Mouse (Mus musculus): ENCODE results near the gene Lmf2.

The Lmf2 gene

DNA sequence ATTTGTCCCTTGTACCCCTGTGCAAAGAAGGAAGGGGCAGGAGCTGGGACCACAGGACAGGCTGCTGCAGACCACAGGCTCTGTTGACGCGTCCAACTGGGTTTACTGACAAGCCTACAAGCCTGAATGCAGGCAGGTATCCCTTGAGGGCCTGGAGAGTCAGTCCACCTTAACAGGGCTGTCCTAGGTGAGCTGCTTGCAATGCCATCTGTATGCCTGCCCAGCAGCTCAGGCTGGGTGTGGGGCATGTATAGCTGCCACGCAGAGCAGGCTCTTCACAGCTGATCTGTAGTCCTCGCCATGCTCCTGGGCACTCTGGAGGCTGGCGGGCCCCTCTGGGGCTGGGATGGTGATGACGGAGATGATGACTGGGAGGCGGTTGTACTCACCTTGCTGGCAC is 29.2 kb upstream of the Lmf2 start, which contains the start of gene Klhdc7b:
TSS of gene Klhdc7b (plus strand) at position 301 of the 400 bp plus-strand sequence.
- TF ChIP-seq POU5F1 (IDR thresholded peaks at IDR 0.05; ENCODE audit: borderline replicate concordance, low read length): no peak
- TF ChIP-seq CTCF (conservative IDR thresholded peaks at IDR 0.05; ENCODE audit: low read length): no peak
- TF ChIP-seq NANOG (IDR thresholded peaks at IDR 0.05; ENCODE audit: borderline replicate concordance, low read length): no peak
- Histone ChIP-seq H3K27me3 (ENCODE audit: insufficient read depth, low read length) (peaks cover 85% of the 10 kb centered on the region), H3K4me1 (replicated peaks; ENCODE audit: low read depth, low read length) (peaks cover 46% of the 10 kb centered on the region), H3K4me3 (replicated peaks; ENCODE audit: low read length) (peak within 1 kb of the TSS; percentile 74), H3K36me3 (ENCODE audit: insufficient read depth, low read length) (no peaks in the 10 kb centered on the region), H3K9me3 (ENCODE audit: low read length) (no peaks in the 10 kb centered on the region)

DNA sequence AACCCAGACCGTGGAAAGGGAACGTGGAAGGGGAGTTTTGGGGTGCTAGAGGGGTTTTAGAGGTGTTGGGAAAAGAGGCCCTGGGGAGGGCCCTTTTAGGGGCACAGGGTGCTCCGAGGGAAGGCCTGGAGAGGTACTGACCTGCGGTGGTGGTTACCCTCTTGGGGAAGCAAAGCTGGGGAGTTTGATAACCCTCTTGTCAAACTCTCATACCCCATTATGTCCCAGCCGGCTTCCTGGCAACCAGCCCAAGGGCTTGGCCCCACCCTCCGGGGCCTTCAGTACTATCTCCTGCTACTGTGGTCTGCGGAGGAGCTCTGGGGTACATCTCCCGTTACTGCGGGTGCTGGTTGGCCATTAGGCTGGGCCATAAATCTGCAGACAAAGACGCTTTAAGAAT is 24.0 kb upstream of the Lmf2 start:
- TF ChIP-seq NANOG (IDR thresholded peaks at IDR 0.05; ENCODE audit: borderline replicate concordance, low read length) (no peak), POU5F1 (IDR thresholded peaks at IDR 0.05; ENCODE audit: borderline replicate concordance, low read length) (no peak), CTCF (conservative IDR thresholded peaks at IDR 0.05; ENCODE audit: low read length) (no peak)
- no peaks in the 10 kb centered on the region for H3K9me3 ChIP-seq (ENCODE audit: low read length)
- peaks cover 44% of the 10 kb centered on the region for H3K4me1 ChIP-seq (replicated peaks; ENCODE audit: low read depth, low read length)
- peaks cover 67% of the 10 kb centered on the region for H3K27me3 ChIP-seq (ENCODE audit: insufficient read depth, low read length)
- no peaks in the 10 kb centered on the region for H3K36me3 ChIP-seq (ENCODE audit: insufficient read depth, low read length)
- peak overlapping the region; percentile 76 for H3K4me3 ChIP-seq (replicated peaks; ENCODE audit: low read length)

DNA sequence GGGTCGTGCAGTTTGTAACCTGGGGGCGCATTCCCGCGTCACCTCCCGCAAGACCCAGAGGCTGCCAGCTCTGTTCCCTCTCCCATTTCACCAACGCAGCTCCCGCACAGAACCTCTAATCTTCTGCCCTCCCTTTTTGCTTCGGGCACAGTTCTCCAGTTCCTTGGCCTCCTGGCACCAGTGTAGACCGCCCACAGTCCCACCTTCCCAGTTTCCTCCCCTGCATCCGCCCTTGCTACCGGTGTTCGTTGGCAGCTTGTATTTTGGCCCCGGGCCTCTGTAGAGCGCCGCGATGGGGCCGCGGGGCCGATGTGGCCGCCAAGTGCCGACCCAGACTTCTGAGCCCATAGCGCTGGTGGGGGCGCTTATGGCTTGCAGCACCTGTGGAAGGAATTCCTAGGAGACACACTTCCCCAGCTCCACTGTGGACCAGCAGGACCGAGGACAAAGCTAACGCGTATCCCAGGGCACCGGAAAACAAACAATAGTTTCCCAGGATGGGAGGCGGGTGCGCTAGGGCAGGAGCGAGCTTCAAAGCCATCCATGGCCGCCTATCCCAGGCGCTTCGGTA is 23.5 kb upstream of the Lmf2 start, which contains the start of gene Odf3b:
TSS of gene Odf3b (minus strand) at position 452 of the 571 bp plus-strand sequence.
- H3K4me3 ChIP-seq (replicated peaks; ENCODE audit: low read length): peak within 1 kb of the TSS; percentile 76
- no peaks in the 10 kb centered on the region for H3K9me3 ChIP-seq (ENCODE audit: low read length)
- no peaks in the 10 kb centered on the region for H3K36me3 ChIP-seq (ENCODE audit: insufficient read depth, low read length)
- TF ChIP-seq NANOG (IDR thresholded peaks at IDR 0.05; ENCODE audit: borderline replicate concordance, low read length) (no peak), POU5F1 (IDR thresholded peaks at IDR 0.05; ENCODE audit: borderline replicate concordance, low read length) (no peak), CTCF (conservative IDR thresholded peaks at IDR 0.05; ENCODE audit: low read length) (no peak)
- peaks cover 48% of the 10 kb centered on the region for H3K4me1 ChIP-seq (replicated peaks; ENCODE audit: low read depth, low read length)
- H3K27me3 ChIP-seq (ENCODE audit: insufficient read depth, low read length): peaks cover 62% of the 10 kb centered on the region

DNA sequence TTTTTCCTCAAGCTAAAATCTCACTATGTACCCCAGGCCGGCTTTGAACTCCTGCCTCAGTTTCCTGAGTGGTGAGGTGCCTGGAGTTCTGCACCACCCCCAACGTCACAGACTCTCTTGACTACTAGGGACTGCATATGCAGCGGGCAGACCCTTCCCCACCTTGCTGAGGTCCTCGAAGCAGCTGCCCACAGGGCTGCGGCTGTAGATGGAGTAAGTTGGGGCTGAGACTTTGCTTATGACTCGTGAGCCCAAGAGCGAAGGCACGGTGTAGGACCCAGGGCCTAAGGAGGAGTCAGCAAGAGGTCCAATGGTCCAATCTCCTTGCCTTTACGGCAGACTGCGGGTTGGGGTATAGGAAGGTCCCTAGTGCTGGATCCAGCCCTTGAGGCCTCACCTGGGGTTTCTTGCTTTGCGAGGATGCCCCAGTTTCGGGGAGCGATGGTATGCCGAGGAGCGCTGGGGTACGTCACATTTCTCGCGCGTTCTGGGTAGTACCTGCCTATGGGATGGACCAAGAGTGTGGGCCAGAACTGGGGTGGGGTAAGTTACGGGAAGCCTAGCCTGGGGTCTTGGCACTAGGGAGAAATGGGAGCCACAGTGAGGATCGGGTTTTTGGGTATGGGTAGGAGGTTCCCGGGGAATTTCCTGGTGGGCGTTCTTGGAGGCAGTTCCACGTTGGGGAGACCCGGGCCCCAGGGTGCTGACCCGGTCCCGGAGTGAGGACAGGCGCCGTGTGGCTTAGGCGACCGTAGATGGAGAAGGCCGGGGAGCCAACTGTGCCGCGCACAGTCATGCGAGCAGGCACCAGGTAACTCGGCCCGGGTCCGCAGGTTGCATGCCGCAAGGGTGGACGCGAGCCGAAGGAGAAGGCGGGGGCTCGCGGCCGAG is 22.7 kb upstream of the Lmf2 start:
- Histone ChIP-seq H3K27me3 (ENCODE audit: insufficient read depth, low read length) (peaks cover 59% of the 10 kb centered on the region), H3K36me3 (ENCODE audit: insufficient read depth, low read length) (peaks cover under 1% of the 10 kb centered on the region; the same call in 1 of the 2 replicates), H3K9me3 (ENCODE audit: low read length) (no peaks in the 10 kb centered on the region), H3K4me3 (replicated peaks; ENCODE audit: low read length) (peak overlapping the region; percentile 76), H3K4me1 (replicated peaks; ENCODE audit: low read depth, low read length) (peaks cover 50% of the 10 kb centered on the region)
- TF ChIP-seq NANOG (IDR thresholded peaks at IDR 0.05; ENCODE audit: borderline replicate concordance, low read length) (no peak), CTCF (conservative IDR thresholded peaks at IDR 0.05; ENCODE audit: low read length) (no peak), POU5F1 (IDR thresholded peaks at IDR 0.05; ENCODE audit: borderline replicate concordance, low read length) (no peak)

DNA sequence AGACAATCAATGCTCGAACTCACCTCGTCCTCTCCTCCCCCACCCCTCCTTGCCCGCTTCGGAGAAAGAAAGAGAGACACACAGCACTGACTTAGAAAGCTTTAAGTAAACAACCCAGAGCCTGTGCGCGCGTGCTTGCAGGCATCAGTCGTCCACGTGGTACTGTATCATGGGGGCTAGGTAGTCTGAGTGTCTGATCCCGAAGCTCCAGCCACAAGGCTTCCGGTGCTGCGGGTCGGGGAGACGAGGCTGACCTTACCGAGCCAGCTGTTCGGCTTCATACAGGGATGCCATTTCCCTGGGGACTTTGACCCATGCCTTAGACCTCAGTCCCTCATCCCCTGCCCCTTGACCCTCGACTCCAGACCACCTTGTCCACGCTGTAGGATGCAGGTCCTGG is 21.9 kb upstream of the Lmf2 start:
- no peak for TF ChIP-seq POU5F1 (IDR thresholded peaks at IDR 0.05; ENCODE audit: borderline replicate concordance, low read length)
- TF ChIP-seq NANOG (IDR thresholded peaks at IDR 0.05; ENCODE audit: borderline replicate concordance, low read length): no peak
- no peak for TF ChIP-seq CTCF (conservative IDR thresholded peaks at IDR 0.05; ENCODE audit: low read length)
- H3K4me3 ChIP-seq (replicated peaks; ENCODE audit: low read length): peak overlapping the region; percentile 76; the same call in 1 of the 2 replicates
- peaks cover 59% of the 10 kb centered on the region for H3K4me1 ChIP-seq (replicated peaks; ENCODE audit: low read depth, low read length)
- peaks cover 52% of the 10 kb centered on the region for H3K27me3 ChIP-seq (ENCODE audit: insufficient read depth, low read length)
- H3K36me3 ChIP-seq (ENCODE audit: insufficient read depth, low read length): peaks cover 9% of the 10 kb centered on the region
- H3K9me3 ChIP-seq (ENCODE audit: low read length): no peaks in the 10 kb centered on the region

DNA sequence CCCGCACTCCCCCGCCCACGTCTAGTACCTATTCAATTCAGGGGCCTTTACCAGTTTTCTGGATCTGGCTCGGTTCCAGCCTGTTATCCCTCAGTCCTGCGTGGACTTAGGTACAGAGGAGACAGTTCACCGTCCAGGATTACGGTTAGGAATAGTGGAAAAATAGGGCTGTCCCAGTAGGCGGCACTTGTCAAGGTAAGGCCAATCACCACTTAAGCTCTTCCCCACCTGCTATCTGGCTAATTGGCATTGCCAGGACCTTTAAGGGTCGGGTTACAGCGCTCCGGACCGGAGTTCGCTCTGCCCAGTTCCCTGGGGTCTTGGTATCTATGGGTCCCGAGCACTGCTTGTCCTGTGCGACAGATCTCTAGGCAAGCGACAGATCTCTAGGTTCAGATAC is 21.5 kb upstream of the Lmf2 start, which contains the start of gene Tymp:
TSS of gene Tymp (minus strand) at position 83 of the 400 bp plus-strand sequence.
- Histone ChIP-seq H3K27me3 (ENCODE audit: insufficient read depth, low read length) (peaks cover 48% of the 10 kb centered on the region), H3K36me3 (ENCODE audit: insufficient read depth, low read length) (peaks cover 13% of the 10 kb centered on the region), H3K9me3 (ENCODE audit: low read length) (no peaks in the 10 kb centered on the region), H3K4me3 (replicated peaks; ENCODE audit: low read length) (peak within 1 kb of the TSS; percentile 76), H3K4me1 (replicated peaks; ENCODE audit: low read depth, low read length) (peaks cover 63% of the 10 kb centered on the region)
- no peak for TF ChIP-seq NANOG (IDR thresholded peaks at IDR 0.05; ENCODE audit: borderline replicate concordance, low read length)
- TF ChIP-seq CTCF (conservative IDR thresholded peaks at IDR 0.05; ENCODE audit: low read length): no peak
- TF ChIP-seq POU5F1 (IDR thresholded peaks at IDR 0.05; ENCODE audit: borderline replicate concordance, low read length): no peak

DNA sequence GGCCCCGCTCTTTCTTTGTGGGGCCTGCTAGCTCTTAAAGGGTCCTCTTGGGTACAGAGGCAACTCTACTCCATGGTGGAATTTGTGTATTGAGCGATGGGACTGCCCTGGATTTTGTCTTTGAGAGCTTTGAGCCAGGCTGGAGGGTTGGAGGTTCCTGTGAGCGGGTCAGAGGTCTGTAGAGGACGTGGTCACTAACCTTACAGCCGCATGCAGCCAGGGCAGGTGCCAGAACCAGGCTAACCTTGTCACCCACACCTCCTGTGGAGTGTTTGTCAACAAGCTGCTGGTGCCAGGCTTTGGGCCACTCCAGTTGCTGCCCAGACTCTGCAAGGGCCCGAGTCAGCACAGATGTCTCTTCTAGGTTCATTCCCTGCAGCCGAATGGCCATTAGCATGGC is 20.6 kb upstream of the Lmf2 start:
- peaks cover 22% of the 10 kb centered on the region for H3K36me3 ChIP-seq (ENCODE audit: insufficient read depth, low read length)
- H3K9me3 ChIP-seq (ENCODE audit: low read length): no peaks in the 10 kb centered on the region
- peaks cover 72% of the 10 kb centered on the region for H3K4me1 ChIP-seq (replicated peaks; ENCODE audit: low read depth, low read length)
- TF ChIP-seq CTCF (conservative IDR thresholded peaks at IDR 0.05; ENCODE audit: low read length): no peak
- no peak for TF ChIP-seq POU5F1 (IDR thresholded peaks at IDR 0.05; ENCODE audit: borderline replicate concordance, low read length)
- TF ChIP-seq NANOG (IDR thresholded peaks at IDR 0.05; ENCODE audit: borderline replicate concordance, low read length): no peak
- H3K4me3 ChIP-seq (replicated peaks; ENCODE audit: low read length): no peak overlapping the region
- peaks cover 43% of the 10 kb centered on the region for H3K27me3 ChIP-seq (ENCODE audit: insufficient read depth, low read length)

DNA sequence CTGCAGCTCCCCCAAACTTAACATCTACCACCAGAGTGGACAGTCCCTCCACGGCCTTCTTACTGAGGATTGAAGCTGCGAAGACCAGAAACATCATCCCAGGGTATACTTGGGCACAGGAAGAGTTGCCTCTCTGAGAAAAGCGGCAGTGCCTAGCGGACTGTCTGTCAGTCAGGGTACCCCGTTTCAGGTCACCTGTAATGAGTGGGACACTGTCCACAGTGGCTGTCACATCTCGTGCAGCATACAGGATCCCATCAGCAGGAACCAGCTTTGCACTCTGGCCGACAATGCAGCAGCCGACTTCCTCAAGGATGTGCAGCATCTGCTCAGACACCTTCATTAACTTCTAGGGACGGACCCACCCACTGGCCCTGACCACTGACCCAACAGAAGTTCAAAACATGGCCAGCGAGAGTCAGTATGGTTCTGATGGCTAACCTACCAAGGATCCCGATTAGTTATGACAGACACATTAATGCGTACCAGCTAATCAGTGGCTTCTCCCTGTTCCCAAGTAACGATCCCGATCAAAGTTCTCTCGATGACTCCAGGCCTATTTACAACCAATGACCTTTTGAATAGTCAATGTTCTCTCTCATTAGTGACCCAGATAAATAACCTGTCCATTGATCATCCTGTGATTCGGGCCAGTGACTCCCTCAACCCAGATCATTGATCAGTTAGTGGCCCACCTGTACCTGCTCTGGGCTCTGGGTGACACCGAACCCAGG is 19.5 kb upstream of the Lmf2 start:
- Histone ChIP-seq H3K36me3 (ENCODE audit: insufficient read depth, low read length) (peaks cover 33% of the 10 kb centered on the region), H3K27me3 (ENCODE audit: insufficient read depth, low read length) (peaks cover 35% of the 10 kb centered on the region), H3K4me1 (replicated peaks; ENCODE audit: low read depth, low read length) (peaks cover 82% of the 10 kb centered on the region), H3K4me3 (replicated peaks; ENCODE audit: low read length) (peak overlapping the region; percentile 88), H3K9me3 (ENCODE audit: low read length) (no peaks in the 10 kb centered on the region)
- no peak for TF ChIP-seq POU5F1 (IDR thresholded peaks at IDR 0.05; ENCODE audit: borderline replicate concordance, low read length)
- TF ChIP-seq NANOG (IDR thresholded peaks at IDR 0.05; ENCODE audit: borderline replicate concordance, low read length): no peak
- TF ChIP-seq CTCF (conservative IDR thresholded peaks at IDR 0.05; ENCODE audit: low read length): no peak
